In the genomic region with DNA sequence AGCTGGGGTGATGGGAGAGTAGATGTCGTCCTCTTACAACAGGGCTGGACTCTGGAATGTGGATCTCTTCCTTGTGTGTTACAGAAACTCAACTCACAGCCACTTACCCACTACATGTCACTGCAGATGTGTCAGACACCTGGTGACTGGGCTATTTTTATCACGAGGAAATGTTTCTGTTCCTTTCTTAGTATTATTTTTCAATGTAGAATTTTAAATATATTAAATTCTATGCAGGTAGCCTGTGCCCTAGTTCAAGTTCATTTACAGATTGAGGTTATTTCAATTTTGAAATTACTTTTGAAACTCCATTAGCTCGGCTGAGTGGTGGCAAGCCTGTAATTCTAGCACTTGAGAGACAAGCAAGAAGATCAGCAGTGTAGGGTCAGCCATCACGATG, we compare ENCODE assay signal across 22 mouse cellular contexts.
A peak's percentile ranks its signal among the peaks of the same experiment; 100 is the strongest.
DNase-seq lines count a peak whose midpoint lies in the region; ATAC-seq lines count a peak whose summit lies in the region.
"Had no signal": no experiment of that assay in that cellular context is flagged by ENCODE, and none has a peak within 500 bp of the region (broad histone marks: within the 10 kb centered on the region; RNA-seq: fewer than 3 reads in every experiment).

No protein-coding gene starts in this region.

- no peak overlapping the region for H3K4me3 ChIP-seq in heart, embryonic 12.5 days
- H3K4me3 ChIP-seq: embryonic facial prominence, embryonic 10.5 days; forebrain, embryonic 13.5 days; heart, adult 2 months; heart, embryonic 15.5 days; hindbrain, embryonic 13.5 days had no signal

- peak overlapping the region; percentile 32; the same call in 1 of the 2 replicates for H3K27ac ChIP-seq in heart, embryonic 12.5 days (ENCODE audit: poor library complexity, severe bottlenecking)
- H3K27ac ChIP-seq: embryonic facial prominence, embryonic 10.5 days; forebrain, embryonic 13.5 days; heart, adult 2 months; hindbrain, embryonic 13.5 days; hindbrain, postnatal 0 days had no signal

- H3K27me3 ChIP-seq in heart, embryonic 12.5 days (replicated peaks) = no peaks in the 10 kb centered on the region
- H3K27me3 ChIP-seq: forebrain, embryonic 13.5 days; heart, embryonic 15.5 days; hindbrain, embryonic 13.5 days; Patski had no signal

- no peak overlapping the region for H3K4me2 ChIP-seq in heart, embryonic 12.5 days
- H3K4me2 ChIP-seq: forebrain, embryonic 13.5 days; heart, embryonic 15.5 days; hindbrain, embryonic 13.5 days had no signal

- WGBS in heart, embryonic 12.5 days = 52% methylated on average over 4 of the region's 4 CpGs

- no peaks in the 10 kb centered on the region for H3K9me3 ChIP-seq in heart, embryonic 12.5 days (replicated peaks)
- H3K9me3 ChIP-seq: embryonic facial prominence, embryonic 10.5 days; forebrain, embryonic 13.5 days; heart, embryonic 15.5 days; hindbrain, embryonic 13.5 days had no signal

- no peak for ATAC-seq in heart, embryonic 12.5 days (ENCODE audit: insufficient number of reproducible peaks, low FRiP score)
- ATAC-seq: activated CD4-positive, CD25-positive, alpha-beta regulatory T cell, adult 4 months; forebrain, embryonic 13.5 days; forebrain, postnatal 0 days; hindbrain, postnatal 0 days; Patski had no signal

- H3K4me1 ChIP-seq in heart, embryonic 12.5 days (replicated peaks) = peaks cover 10% of the 10 kb centered on the region
- H3K4me1 ChIP-seq: forebrain, embryonic 13.5 days; hindbrain, embryonic 13.5 days had no signal

- peaks cover 78% of the 10 kb centered on the region for H3K36me3 ChIP-seq in heart, embryonic 12.5 days
- H3K36me3 ChIP-seq: embryonic facial prominence, embryonic 10.5 days; hindbrain, embryonic 13.5 days had no signal

- H3K9ac ChIP-seq in heart, embryonic 12.5 days = no peak overlapping the region
- H3K9ac ChIP-seq: forebrain, embryonic 13.5 days; forebrain, postnatal 0 days; heart, embryonic 15.5 days; hindbrain, embryonic 13.5 days had no signal

- DNase-seq in heart, adult 18-20 months = no peak
- DNase-seq in kidney, adult 9 months = peak; percentile 15
- no peak for DNase-seq in kidney, adult 8-10 months
- DNase-seq in 3T3-L1 (ENCODE audit: low read depth, low spot score) (peak; percentile 47), A20 (ENCODE audit: low read depth, low spot score) (peak; percentile 84)
- DNase-seq in adrenal gland, adult 8-10 months = no peak
- DNase-seq: adrenal gland, postnatal 25 days; cerebellum, adult 18-20 months; cerebellum, adult 9-11 months; cerebellum, postnatal 36 days; forebrain, postnatal 0 days; gastrocnemius, postnatal 36 days; heart, adult 2 months; kidney, adult 2 months had no signal

Comparison
In these comparisons a context has a peak if more than half of its experiments do, and no peak if none do; other contexts are left out.
1. DNase-seq: peak in kidney, adult 9 months (single experiment), 3T3-L1 (single experiment) and A20 (single experiment); none in heart, adult 18-20 months (0 of 2), kidney, adult 8-10 months (0 of 2) and adrenal gland, adult 8-10 months (single experiment).